Mouse (Mus musculus) thymus, adult 2 months (tissue): ENCODE data around the gene Emcn.

ENCODE experiments used
- CTCF ChIP-seq: fragments of 200-500 bp; IDR thresholded peaks from 2 replicates; pipeline ENCODE4 v1.5.1; 2012; ENCODE audit warnings: mild to moderate bottlenecking, control low read depth, low read length, moderate library complexity, borderline replicate concordance; ENCODE audit not compliant: control insufficient read depth, poor library complexity, insufficient read depth; ENCODE audit errors: extremely low read depth
- POLR2A ChIP-seq: fragments of 200-500 bp; IDR thresholded peaks from 2 replicates; pipeline ENCODE4 v1.6.1; 2012; ENCODE audit warnings: mild to moderate bottlenecking, low read length, control low read depth, moderate library complexity; ENCODE audit not compliant: control insufficient read depth, poor library complexity, insufficient read depth; ENCODE audit errors: extremely low read depth

DNA sequence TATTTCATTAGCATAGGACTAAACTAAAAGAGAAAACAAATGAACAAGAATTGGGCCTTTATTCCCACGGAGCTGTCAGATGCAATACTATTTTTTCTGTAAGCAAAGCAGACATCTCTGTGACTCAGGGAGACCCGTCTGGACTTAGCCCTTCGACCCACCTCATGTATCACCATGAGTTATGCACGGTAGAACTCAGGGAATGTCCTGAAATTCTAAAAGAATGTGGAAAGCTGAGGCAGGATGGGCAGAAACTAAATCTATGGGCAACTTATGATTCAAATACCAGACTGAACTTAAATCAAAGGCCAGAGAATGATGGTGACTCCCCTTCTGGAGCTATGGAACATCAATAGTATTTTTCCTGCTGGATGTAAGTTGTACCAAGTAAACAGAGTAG lies 8.3 kb upstream of the Emcn start:
- TF ChIP-seq POLR2A (no peak), CTCF (no peak)
